Mouse (Mus musculus) adipose tissue, adult 10 weeks (tissue): ENCODE measurements around the gene Junb. TPM values are rescaled to one million over a fixed set of nuclear protein-coding genes. Genes with fewer than 3 reads are reported as not detected.

Experiments used
- polyA plus RNA-seq: library from polyadenylated mRNA; stranded (reverse); fragments of 350-450 nt; fragmentation: Illumina TruSeq; extraction: RNeasy Lipid Tissue Mini Kit (QIAGEN cat#74804); gene quantifications from one replicate; pipeline ENCODE4 v1.2.3, GENCODE M21; 2014; ENCODE audit warnings: low read depth, low replicate concordance

The Junb gene
- 44.8 TPM for polyA plus RNA-seq

DNA sequence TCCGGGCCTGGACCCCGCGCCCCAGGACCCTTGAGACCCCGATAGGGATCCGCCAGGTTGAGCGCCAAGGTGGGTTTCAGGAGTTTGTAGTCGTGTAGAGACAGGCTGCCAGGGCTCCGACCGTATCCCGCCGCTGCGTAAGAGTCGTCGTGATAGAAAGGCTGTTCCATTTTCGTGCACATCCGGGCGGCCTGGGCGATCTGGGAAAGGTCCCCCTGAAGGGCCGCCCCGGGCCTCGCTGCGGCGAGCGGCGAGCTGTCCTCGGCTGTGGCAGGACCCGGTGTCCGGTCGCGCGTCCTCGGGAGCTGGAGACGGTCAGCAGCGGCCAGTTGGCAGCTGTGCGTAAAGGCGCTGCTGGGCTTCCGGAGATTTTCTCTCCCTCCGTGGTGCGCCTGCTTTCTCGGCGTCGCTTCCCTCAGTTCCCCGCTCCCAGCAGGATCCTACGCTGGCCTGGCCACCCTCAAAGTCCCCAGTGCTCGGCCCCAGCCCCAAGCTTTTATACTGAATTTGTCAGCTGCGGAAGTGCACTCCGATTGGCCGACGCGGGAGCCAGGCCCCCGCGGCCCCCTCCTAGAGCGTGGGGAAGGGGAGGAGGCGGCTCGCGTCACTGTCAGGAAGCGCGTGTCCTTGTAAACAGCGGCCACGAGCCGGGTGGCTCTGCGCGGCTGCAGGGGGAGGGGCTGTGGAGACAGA is at the start of gene Junb:
Gene Junb, minus strand, starts transcription at position 471 of the 693 bp plus-strand sequence.

DNA sequence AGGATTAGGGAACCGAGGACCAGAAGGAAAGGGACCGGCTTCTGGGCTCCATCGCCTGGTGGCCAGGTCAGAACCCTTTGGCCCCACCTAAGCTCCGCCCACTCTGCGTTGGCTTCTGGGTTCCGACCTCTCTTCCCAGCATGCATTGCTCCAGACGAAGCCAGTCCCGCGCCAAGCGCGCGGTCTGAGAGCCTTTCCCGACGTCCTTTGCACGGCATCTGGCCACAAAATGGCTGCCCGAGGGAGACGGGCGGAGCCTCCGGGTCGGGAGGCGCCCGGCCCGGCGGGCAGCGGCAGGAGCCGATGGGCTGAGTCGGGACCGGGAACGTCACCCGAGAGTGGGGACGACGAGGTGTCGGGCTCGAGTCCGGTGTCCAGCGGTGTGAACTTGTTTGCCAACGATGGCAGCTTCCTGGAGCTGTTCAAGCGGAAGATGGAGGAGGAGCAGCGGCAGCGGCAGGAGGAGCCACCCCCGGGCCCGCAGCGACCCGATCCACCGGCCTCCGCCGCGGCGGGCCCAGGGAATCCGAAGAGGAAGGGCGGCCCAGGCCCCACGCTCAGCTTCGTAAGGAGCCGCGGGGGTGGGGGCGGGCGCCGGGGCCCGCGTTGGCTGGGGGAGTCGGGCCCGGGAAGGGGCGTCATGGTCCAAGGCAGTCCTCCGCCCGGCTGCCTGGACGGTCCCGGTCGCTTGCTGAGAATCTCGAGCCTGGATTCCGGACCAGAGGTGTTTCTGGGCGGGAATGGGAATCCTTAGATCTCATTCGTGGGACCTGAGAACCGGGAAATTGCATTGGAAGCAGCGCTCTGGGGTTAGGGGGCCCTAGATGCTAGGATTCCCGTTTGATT is 48.4 kb upstream of the Junb start, which contains the start of gene Trir:
Gene Trir, plus strand, starts transcription at position 154 of the 846 bp plus-strand sequence.

DNA sequence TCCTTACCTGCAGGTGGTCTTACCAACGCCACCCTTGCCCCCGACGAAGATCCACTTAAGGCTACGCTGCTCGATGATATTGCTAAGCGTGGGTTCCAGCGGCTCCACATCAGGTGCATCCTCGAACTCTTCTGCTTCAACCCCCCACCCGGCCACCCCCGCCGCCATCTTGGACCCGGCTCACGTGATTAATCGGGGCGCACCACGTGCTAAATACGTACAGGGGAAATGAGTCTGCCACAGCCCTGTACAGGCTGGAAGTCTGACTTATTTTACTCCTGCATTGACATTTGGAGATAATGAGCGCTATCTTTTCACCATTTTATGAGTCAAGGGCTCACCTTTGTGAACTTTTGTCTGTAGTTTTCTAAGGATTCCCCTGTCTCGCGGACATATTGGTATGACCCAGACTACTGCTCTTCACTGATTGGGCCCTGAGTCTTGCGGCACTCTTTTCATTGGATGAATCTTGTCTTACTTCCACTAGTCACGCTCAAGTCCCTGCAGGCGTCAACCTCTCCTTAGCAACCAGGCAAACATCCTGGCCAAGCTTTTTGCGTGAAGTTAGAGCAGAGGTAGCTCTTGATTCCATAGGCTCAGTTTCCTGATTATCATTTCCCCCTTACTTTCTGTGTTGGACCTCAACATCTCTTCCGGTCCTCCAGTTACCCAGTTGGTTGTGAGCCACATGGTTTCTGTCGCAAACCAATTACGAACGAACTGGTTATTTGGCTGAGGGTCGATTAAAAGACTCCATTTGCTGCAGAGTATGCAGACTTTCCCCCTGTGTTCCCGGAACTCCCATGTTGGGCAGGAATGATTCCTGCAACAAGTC is 46.8 kb upstream of the Junb start, which contains the start of gene Asna1:
Gene Asna1, minus strand, starts transcription at position 184 of the 835 bp plus-strand sequence.

DNA sequence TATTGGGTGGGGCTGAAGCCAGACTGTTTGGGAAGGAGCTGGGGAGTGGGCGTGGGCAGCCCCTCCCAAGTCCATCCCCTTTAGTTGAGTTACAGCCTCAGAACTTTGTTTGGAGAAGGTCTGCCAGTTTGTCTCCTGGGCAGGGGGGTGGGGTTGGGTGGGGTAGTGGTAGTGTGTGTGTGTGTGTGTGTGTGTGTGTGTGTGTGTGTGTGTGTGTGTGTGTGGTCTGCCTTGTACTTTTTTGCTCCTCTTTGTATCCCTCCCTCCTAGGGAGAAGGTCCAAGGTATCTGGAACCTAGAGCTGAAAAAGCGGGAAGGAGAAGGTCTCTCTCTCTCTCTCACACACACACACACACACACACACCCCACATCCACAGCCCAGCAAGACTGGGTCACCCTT is 35.9 kb upstream of the Junb start, which contains the start of gene Best2:
Gene Best2, minus strand, starts transcription at position 101 of the 400 bp plus-strand sequence.

DNA sequence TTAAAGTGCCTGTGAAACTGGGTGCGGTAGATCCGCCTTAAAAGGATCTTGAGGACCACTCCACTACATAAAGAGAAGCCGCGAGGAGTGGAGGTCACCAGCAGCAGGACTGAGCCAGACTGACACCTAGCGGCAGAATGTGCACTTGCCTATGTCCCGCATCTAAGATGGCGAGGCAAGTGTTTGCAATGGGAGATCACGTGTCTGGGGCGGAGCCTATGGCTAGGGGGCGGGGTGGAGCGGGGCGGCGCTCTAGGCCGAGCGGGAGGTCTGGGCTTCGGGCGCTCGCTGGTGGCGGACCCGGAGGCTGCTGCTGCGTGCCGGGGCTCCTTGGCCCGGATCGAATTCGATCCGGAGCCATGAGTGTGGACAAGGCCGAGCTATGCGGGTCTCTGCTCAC is 11.8 kb upstream of the Junb start, which contains the start of gene Hook2:
Gene Hook2, plus strand, starts transcription at position 255 of the 400 bp plus-strand sequence.

DNA sequence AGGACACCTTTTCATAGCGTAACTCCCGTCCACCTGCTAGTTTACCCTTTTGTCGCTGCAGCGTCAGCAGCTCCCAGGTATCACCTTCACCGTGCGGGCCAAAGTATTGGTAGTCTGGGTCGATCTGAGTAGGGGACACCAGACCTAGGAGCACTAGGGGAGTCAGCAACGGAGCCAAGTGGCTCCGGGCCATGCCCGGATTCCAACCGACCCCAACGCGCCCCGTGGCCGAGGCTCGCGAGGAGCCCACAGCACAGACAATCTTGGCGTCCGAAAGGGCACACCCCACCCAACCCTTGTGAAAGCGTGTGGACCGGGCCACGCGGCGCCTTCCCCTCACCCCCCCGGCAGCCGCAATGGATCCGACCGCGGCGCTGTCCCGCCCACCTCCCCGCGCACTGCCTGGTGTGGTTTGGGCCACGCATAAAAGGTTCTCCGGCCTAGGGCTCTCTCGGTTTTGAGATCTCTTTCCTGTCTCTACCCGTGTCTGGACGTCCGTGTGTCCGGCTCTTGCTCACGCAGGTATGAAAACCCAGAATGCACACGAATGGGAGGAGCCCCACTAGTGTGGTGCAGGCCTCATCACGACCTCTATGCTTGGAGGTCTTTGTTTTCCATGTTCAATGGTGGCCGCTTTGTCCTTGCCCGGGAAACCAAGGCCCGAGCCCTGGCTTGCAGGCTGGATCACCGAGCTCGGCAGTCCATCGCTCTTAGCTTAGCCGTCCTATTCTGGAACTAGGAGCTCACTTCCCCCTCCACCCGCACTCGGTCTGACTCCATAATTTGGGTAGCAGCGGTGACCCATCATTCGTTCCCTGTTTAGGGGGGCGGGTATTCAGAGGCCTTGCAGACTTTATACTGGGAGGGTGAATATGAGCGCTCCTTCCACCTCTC is 9.0 kb downstream of the Junb start, which contains the start of the genes Gm49661, Prdx2 and Rnaseh2a:
Gene Gm49661, minus strand, starts transcription at position 193 of the 894 bp plus-strand sequence.
Gene Prdx2, plus strand, starts transcription at position 347 of the 894 bp plus-strand sequence.
Gene Rnaseh2a, minus strand, starts transcription at position 527 of the 894 bp plus-strand sequence.

DNA sequence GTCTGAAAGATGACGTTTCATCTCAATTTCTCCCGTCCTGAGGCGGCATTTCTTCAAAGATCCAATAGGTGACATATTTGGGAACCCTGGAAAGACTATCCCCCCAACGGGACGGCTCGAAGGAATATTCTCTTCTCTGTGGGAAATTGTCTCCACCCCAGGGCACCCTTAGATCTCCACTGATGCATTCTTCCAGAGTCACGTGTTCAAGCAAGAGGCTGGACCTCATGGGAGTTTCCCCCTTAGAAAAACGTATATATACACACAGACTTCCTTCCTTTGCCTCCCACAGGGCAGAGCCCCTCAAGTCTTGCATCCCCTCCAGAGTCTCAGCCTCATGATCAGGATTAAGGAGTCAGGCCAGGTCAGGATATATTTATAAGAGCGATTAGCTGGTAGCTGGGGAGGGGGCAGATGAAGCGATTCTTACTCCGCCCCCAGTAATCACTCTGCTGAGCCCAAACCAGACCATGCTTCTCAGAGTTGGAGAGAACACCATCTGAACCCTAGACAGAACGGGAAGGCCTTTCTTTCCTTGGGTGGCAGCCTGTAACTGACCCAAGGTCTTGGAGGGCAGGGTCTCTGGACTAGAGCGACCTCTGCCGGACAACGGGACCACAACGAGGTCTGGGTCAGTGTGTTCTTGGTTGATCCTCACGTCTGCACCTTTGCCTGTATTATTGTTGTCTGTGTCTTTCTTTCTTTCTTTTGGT is 31.8 kb downstream of the Junb start, which contains the start of gene Rtbdn:
Gene Rtbdn, plus strand, starts transcription at position 464 of the 713 bp plus-strand sequence.

DNA sequence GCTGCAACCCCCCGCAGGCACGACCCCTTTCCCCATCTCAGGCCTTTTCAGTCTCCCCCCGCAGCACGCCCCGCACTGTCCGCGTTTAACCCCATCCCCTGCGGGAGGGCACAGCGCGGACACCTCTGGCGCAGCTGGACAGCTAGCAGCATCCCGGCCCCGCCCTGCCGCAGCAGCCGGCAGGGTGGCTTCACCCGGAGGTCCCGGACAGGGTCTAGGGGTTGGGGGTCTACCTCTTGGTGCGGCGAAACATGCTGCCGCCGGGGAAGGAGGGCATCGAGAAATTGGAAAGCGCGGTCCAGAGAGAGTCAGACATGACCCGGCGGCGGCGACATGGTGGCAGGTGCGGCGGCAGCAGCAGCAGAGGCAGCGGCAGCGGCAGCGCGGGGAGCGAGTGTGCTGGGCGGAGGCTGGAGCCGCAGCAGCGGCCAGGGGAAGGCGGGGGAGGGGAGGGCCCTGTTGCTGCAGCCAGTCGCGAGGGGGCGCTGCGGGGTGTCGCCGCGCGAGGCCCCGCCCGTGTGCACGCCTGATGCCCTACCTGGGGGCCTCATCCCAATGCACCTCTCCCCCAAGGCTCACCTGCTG is 41.5 kb downstream of the Junb start, which contains the start of gene Mast1:
Gene Mast1, minus strand, starts transcription at position 398 of the 585 bp plus-strand sequence.

Other genes with a start within 250 kb of the Junb start
- gene Nfix, start 178.4 kb downstream of the Junb start, polyA plus RNA-seq: 69.9 TPM
- gene Dand5, start 155.9 kb downstream of the Junb start, polyA plus RNA-seq: 6.5 TPM
- gene Gadd45gip1, start 147.2 kb downstream of the Junb start, polyA plus RNA-seq: 13.5 TPM
- 56.6 TPM for gene Rad23a, start 138.1 kb downstream of the Junb start, polyA plus RNA-seq
- 1,480 TPM for gene Calr, start 131.8 kb downstream of the Junb start, polyA plus RNA-seq
- gene Farsa, start 121.7 kb downstream of the Junb start, polyA plus RNA-seq: 31.3 TPM
- gene Syce2, start 106.6 kb downstream of the Junb start, polyA plus RNA-seq: 21.8 TPM
- gene Gcdh, start 84.8 kb downstream of the Junb start, polyA plus RNA-seq: 45.3 TPM
- 0.34 TPM for gene Klf1, start 76.8 kb downstream of the Junb start, polyA plus RNA-seq
- gene Dnase2a, start 70.2 kb downstream of the Junb start, polyA plus RNA-seq: 46.1 TPM
- 0.45 TPM for gene Mast1, start 41.4 kb downstream of the Junb start, polyA plus RNA-seq
- not detected for gene Rtbdn, start 31.7 kb downstream of the Junb start, polyA plus RNA-seq
- gene Gm49661, start 9.3 kb downstream of the Junb start, polyA plus RNA-seq: 6.1 TPM
- gene Prdx2, start 9.1 kb downstream of the Junb start, polyA plus RNA-seq: 210 TPM
- 64.5 TPM for gene Rnaseh2a, start 9.0 kb downstream of the Junb start, polyA plus RNA-seq
- gene Hook2, start 11.9 kb upstream of the Junb start, polyA plus RNA-seq: 30.4 TPM
- gene Best2, start 35.8 kb upstream of the Junb start, polyA plus RNA-seq: not detected
- 81.0 TPM for gene Asna1, start 46.6 kb upstream of the Junb start, polyA plus RNA-seq
- 87.2 TPM for gene Trir, start 48.1 kb upstream of the Junb start, polyA plus RNA-seq
- gene Tnpo2, start 58.2 kb upstream of the Junb start, polyA plus RNA-seq: 46.5 TPM
- 31.5 TPM for gene Fbxw9, start 81.3 kb upstream of the Junb start, polyA plus RNA-seq
- gene Gm5741, start 89.3 kb upstream of the Junb start, polyA plus RNA-seq: not detected
- gene Dhps, start 93.0 kb upstream of the Junb start, polyA plus RNA-seq: 25.9 TPM
- gene Wdr83os, start 102.0 kb upstream of the Junb start, polyA plus RNA-seq: 89.8 TPM
- 23.2 TPM for gene Wdr83, start 102.6 kb upstream of the Junb start, polyA plus RNA-seq
- gene Man2b1, start 104.6 kb upstream of the Junb start, polyA plus RNA-seq: 115 TPM
- gene Zfp791, start 144.4 kb upstream of the Junb start, polyA plus RNA-seq: 5.5 TPM
- not detected for gene Cks1brt, start 173.2 kb upstream of the Junb start, polyA plus RNA-seq
- not detected for gene Olfr371, start 247.3 kb upstream of the Junb start, polyA plus RNA-seq